Comparison of ENCODE assay signal across 16 mouse cellular contexts in the genomic region with DNA sequence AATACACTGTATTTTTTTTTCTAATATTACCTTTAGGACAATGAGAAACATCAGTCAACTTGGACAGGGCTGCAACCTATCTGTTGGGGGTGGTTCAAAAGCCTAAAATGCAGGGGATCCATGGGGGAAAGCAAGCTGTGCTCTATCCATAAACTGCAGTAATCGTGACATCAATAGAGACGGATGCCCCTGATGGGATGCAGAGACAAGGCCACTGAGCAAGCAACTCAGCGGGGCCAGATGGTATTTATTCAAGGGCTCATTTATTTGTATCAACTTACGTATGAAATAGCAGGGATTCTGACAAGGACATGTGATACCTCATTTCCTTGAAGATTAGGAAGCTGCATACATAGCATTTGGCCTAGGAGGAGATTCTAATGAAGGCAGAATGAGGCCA.
DNase-seq lines count a peak whose midpoint lies in the region; ATAC-seq lines count a peak whose summit lies in the region.
"Had no signal": no experiment of that assay in that cellular context is flagged by ENCODE, and none has a peak within 500 bp of the region (broad histone marks: within the 10 kb centered on the region; RNA-seq: fewer than 3 reads in every experiment).

No protein-coding gene starts in this region.

- H3K9ac ChIP-seq in hindbrain, embryonic 13.5 days, result no peak overlapping the region
- H3K9ac ChIP-seq in hindbrain, embryonic 11.5 days (ENCODE audit: low read depth, low read length), result no peak overlapping the region
- H3K9ac ChIP-seq: intestine, embryonic 15.5 days; limb, embryonic 15.5 days; stomach, embryonic 15.5 days had no signal

- peak; percentile 49; the same call in 1 of the 2 replicates for ATAC-seq in hindbrain, embryonic 13.5 days (ENCODE audit: low FRiP score)
- ATAC-seq in hindbrain, embryonic 11.5 days (ENCODE audit: low FRiP score), result no peak; the same call in 1 of the 2 replicates
- ATAC-seq: forebrain, embryonic 16.5 days; intestine, embryonic 15.5 days; midbrain, embryonic 16.5 days had no signal

- WGBS in hindbrain, embryonic 13.5 days, result 34% methylated on average over 4 of the region's 4 CpGs
- WGBS in hindbrain, embryonic 11.5 days, result 33% methylated on average over 4 of the region's 4 CpGs
- WGBS in embryonic facial prominence, embryonic 10.5 days, result 52% methylated on average over 4 of the region's 4 CpGs

- no peak for DNase-seq in hindbrain, embryonic 11.5 days (ENCODE audit: low spot score)
- DNase-seq in brain, adult 2 months (ENCODE audit: low read depth, low spot score), result peak; percentile 31
- DNase-seq in cerebellum, adult 9-10 months, result peak; percentile 31
- DNase-seq in embryonic facial prominence, embryonic 10.5 days (ENCODE audit: low spot score), result peak; percentile 15
- DNase-seq in spleen, postnatal 36 days (ENCODE audit: low spot score in 2 of 2), result no peak
- DNase-seq in heart, postnatal 10 days, result no peak
- DNase-seq: gastrocnemius, adult 2 months; lung, adult 18-20 months; lung, postnatal 36 days; thymus, postnatal 14 days had no signal

- no peaks in the 10 kb centered on the region for H3K36me3 ChIP-seq in hindbrain, embryonic 13.5 days
- H3K36me3 ChIP-seq in hindbrain, embryonic 11.5 days (ENCODE audit: control insufficient read depth, insufficient read depth, low read length), result no peaks in the 10 kb centered on the region
- H3K36me3 ChIP-seq in embryonic facial prominence, embryonic 10.5 days (replicated peaks), result no peaks in the 10 kb centered on the region
- H3K36me3 ChIP-seq: intestine, embryonic 15.5 days; limb, embryonic 15.5 days; stomach, embryonic 15.5 days had no signal

- H3K4me1 ChIP-seq in hindbrain, embryonic 13.5 days (replicated peaks), result no peaks in the 10 kb centered on the region
- no peaks in the 10 kb centered on the region for H3K4me1 ChIP-seq in hindbrain, embryonic 11.5 days (replicated peaks; ENCODE audit: control insufficient read depth, insufficient read depth, low read length)
- H3K4me1 ChIP-seq in embryonic facial prominence, embryonic 10.5 days, result peaks cover 5% of the 10 kb centered on the region; the same call in 1 of the 2 replicates
- H3K4me1 ChIP-seq: intestine, embryonic 15.5 days; limb, embryonic 15.5 days; stomach, embryonic 15.5 days had no signal

- no peaks in the 10 kb centered on the region for H3K9me3 ChIP-seq in hindbrain, embryonic 13.5 days
- no peaks in the 10 kb centered on the region for H3K9me3 ChIP-seq in hindbrain, embryonic 11.5 days (ENCODE audit: control insufficient read depth, low read length)
- H3K9me3 ChIP-seq in embryonic facial prominence, embryonic 10.5 days, result no peaks in the 10 kb centered on the region
- H3K9me3 ChIP-seq: intestine, embryonic 15.5 days; limb, embryonic 15.5 days; stomach, embryonic 15.5 days had no signal

- no peak overlapping the region for H3K4me2 ChIP-seq in hindbrain, embryonic 13.5 days
- no peak overlapping the region for H3K4me2 ChIP-seq in hindbrain, embryonic 11.5 days (replicated peaks; ENCODE audit: low read depth, low read length)
- H3K4me2 ChIP-seq: intestine, embryonic 15.5 days; limb, embryonic 15.5 days; stomach, embryonic 15.5 days had no signal

- no peaks in the 10 kb centered on the region for H3K27me3 ChIP-seq in hindbrain, embryonic 13.5 days
- no peaks in the 10 kb centered on the region for H3K27me3 ChIP-seq in hindbrain, embryonic 11.5 days (ENCODE audit: control insufficient read depth, insufficient read depth, low read length)
- no peaks in the 10 kb centered on the region for H3K27me3 ChIP-seq in embryonic facial prominence, embryonic 10.5 days (replicated peaks; ENCODE audit: low read depth, poor library complexity, severe bottlenecking)
- H3K27me3 ChIP-seq: intestine, embryonic 15.5 days; limb, embryonic 15.5 days; stomach, embryonic 15.5 days had no signal

- H3K4me3 ChIP-seq in hindbrain, embryonic 13.5 days, result no peak overlapping the region
- H3K4me3 ChIP-seq in hindbrain, embryonic 11.5 days (ENCODE audit: low read depth, low read length), result no peak overlapping the region
- no peak overlapping the region for H3K4me3 ChIP-seq in embryonic facial prominence, embryonic 10.5 days
- H3K4me3 ChIP-seq: gastrocnemius, adult 2 months; intestine, embryonic 15.5 days; limb, embryonic 15.5 days; stomach, embryonic 15.5 days had no signal

- intact Hi-C loops in heart, postnatal 10 days (cut with DNase I), result no loop called here

- no peak overlapping the region for H3K27ac ChIP-seq in hindbrain, embryonic 13.5 days
- H3K27ac ChIP-seq in hindbrain, embryonic 11.5 days (ENCODE audit: low read depth, low read length), result no peak overlapping the region
- no peak overlapping the region for H3K27ac ChIP-seq in embryonic facial prominence, embryonic 10.5 days (replicated peaks)
- H3K27ac ChIP-seq: gastrocnemius, adult 2 months; intestine, embryonic 15.5 days; limb, embryonic 15.5 days; stomach, embryonic 15.5 days had no signal

Comparison
In these comparisons a context has a peak if more than half of its experiments do, and no peak if none do; other contexts are left out.
1. DNase-seq: peak in brain, adult 2 months (single experiment), cerebellum, adult 9-10 months (single experiment) and embryonic facial prominence, embryonic 10.5 days (single experiment); none in hindbrain, embryonic 11.5 days (single experiment), spleen, postnatal 36 days (0 of 2) and heart, postnatal 10 days (0 of 2).